Mouse (Mus musculus): Measurements from ENCODE around the gene Odf3l1. TPM values are rescaled to one million over a fixed set of nuclear protein-coding genes. Genes with fewer than 3 reads are reported as not detected.

Gene Odf3l1
- total RNA-seq, 2 experiments from 2014 or later = not detected

GRCm38 (mm10) chr9:56857463-56857862, 7.0 kb downstream of the Odf3l1 start:
- no peak for TF ChIP-seq CTCF (conservative IDR thresholded peaks at IDR 0.05)
- no peak for DNase-seq (ENCODE audit: low spot score in 2 of 2)
- Histone ChIP-seq H3K27ac (no peak overlapping the region), H3K4me3 (no peak overlapping the region)

GRCm38 (mm10) chr9:56851778-56852177, 12.7 kb downstream of the Odf3l1 start:
- DNase-seq (ENCODE audit: low spot score in 2 of 2) = no peak
- TF ChIP-seq CTCF (conservative IDR thresholded peaks at IDR 0.05) = no peak
- H3K4me3 ChIP-seq = no peak overlapping the region
- H3K27ac ChIP-seq = no peak overlapping the region

GRCm38 (mm10) chr9:56850905-56851252, 13.6 kb downstream of the Odf3l1 start:
- TF ChIP-seq CTCF (conservative IDR thresholded peaks at IDR 0.05) = no peak
- H3K27ac ChIP-seq = no peak overlapping the region
- DNase-seq (ENCODE audit: low spot score in 2 of 2) = no peak
- H3K4me3 ChIP-seq = no peak overlapping the region

GRCm38 (mm10) chr9:56850128-56850904, 14.2 kb downstream of the Odf3l1 start:
- Histone ChIP-seq H3K4me3 (no peak overlapping the region), H3K27ac (no peak overlapping the region)
- DNase-seq (ENCODE audit: low spot score in 2 of 2) = no peak
- TF ChIP-seq CTCF (conservative IDR thresholded peaks at IDR 0.05) = no peak

- Histone ChIP-seq H3K4me3 (no peak overlapping the region), H3K27ac (no peak overlapping the region)
- peak; percentile 62 to 78 for DNase-seq (ENCODE audit: low spot score in 2 of 2)
- peak; percentile 88 for TF ChIP-seq CTCF (conservative IDR thresholded peaks at IDR 0.05)
Observed at GRCm38 (mm10) chr9:56847523-56847922, 17.0 kb downstream of the Odf3l1 start.

GRCm38 (mm10) chr9:56844644-56845043, 19.8 kb downstream of the Odf3l1 start:
- H3K27ac ChIP-seq = peak overlapping the region; percentile 32; the same call in 1 of the 2 replicates
- no peak for TF ChIP-seq CTCF (conservative IDR thresholded peaks at IDR 0.05)
- no peak for DNase-seq (ENCODE audit: low spot score in 2 of 2)
- H3K4me3 ChIP-seq = no peak overlapping the region

- peak; percentile 96 for TF ChIP-seq CTCF (conservative IDR thresholded peaks at IDR 0.05)
- DNase-seq (ENCODE audit: low spot score in 2 of 2) = peak; percentile 65 to 80
- 0 out of 2 replicates have a peak overlapping the region, but pooled peaks have one; percentile 18 for H3K27ac ChIP-seq
- no peak overlapping the region; the same call in 1 of the 2 replicates for H3K4me3 ChIP-seq
Observed at GRCm38 (mm10) chr9:56843679-56844188, 20.7 kb downstream of the Odf3l1 start.

- no peak overlapping the region for H3K27ac ChIP-seq
- no peak overlapping the region for H3K4me3 ChIP-seq
- DNase-seq (ENCODE audit: low spot score in 2 of 2) = no peak
- no peak for TF ChIP-seq CTCF (conservative IDR thresholded peaks at IDR 0.05)
Observed at GRCm38 (mm10) chr9:56842303-56842719, 22.2 kb downstream of the Odf3l1 start.

- H3K27ac ChIP-seq = no peak overlapping the region
- no peak overlapping the region for H3K4me3 ChIP-seq
- TF ChIP-seq CTCF (conservative IDR thresholded peaks at IDR 0.05) = no peak
- no peak for DNase-seq (ENCODE audit: low spot score in 2 of 2)
Observed at GRCm38 (mm10) chr9:56841864-56842263, 22.6 kb downstream of the Odf3l1 start.

GRCm38 (mm10) chr9:56840721-56841120, 23.8 kb downstream of the Odf3l1 start:
- Histone ChIP-seq H3K27ac (no peak overlapping the region), H3K4me3 (no peak overlapping the region)
- DNase-seq (ENCODE audit: low spot score in 2 of 2) = no peak
- TF ChIP-seq CTCF (conservative IDR thresholded peaks at IDR 0.05) = no peak

GRCm38 (mm10) chr9:56835152-56835551, 29.3 kb downstream of the Odf3l1 start:
- Histone ChIP-seq H3K27ac (no peak overlapping the region), H3K4me3 (no peak overlapping the region)
- DNase-seq (ENCODE audit: low spot score in 2 of 2) = no peak
- no peak for TF ChIP-seq CTCF (conservative IDR thresholded peaks at IDR 0.05)

- Histone ChIP-seq H3K4me3 (no peak overlapping the region), H3K27ac (no peak overlapping the region)
- no peak for TF ChIP-seq CTCF (conservative IDR thresholded peaks at IDR 0.05)
- no peak for DNase-seq (ENCODE audit: low spot score in 2 of 2)
Observed at GRCm38 (mm10) chr9:56832900-56833299, 31.6 kb downstream of the Odf3l1 start.

- no peak overlapping the region for H3K27ac ChIP-seq
- no peak overlapping the region for H3K4me3 ChIP-seq
- peak; percentile 55 for TF ChIP-seq CTCF (conservative IDR thresholded peaks at IDR 0.05)
- DNase-seq (ENCODE audit: low spot score in 2 of 2) = no peak
Observed at GRCm38 (mm10) chr9:56831904-56832303, 32.6 kb downstream of the Odf3l1 start.

GRCm38 (mm10) chr9:56830162-56830561, 34.3 kb downstream of the Odf3l1 start:
- H3K4me3 ChIP-seq = no peak overlapping the region
- TF ChIP-seq CTCF (conservative IDR thresholded peaks at IDR 0.05) = no peak
- no peak overlapping the region for H3K27ac ChIP-seq
- DNase-seq (ENCODE audit: low spot score in 2 of 2) = no peak
